Mouse (Mus musculus): ENCODE data around the gene 2810408A11Rik. TPM values are rescaled to one million over a fixed set of nuclear protein-coding genes. Genes with fewer than 3 reads are reported as not detected.

The 2810408A11Rik gene
- total RNA-seq (2023; ENCODE audit: inconsistent age), result 2.1 to 2.7 TPM (median 2.3 TPM) in 4 replicates

GRCm38 (mm10) chr11:69900471-69901405 is at the start of gene 2810408A11Rik, which contains the start of gene Neurl4:
Gene 2810408A11Rik (minus strand): TSS chr11:69900987.
Gene Neurl4 (plus strand): TSS chr11:69901072.

DNA sequence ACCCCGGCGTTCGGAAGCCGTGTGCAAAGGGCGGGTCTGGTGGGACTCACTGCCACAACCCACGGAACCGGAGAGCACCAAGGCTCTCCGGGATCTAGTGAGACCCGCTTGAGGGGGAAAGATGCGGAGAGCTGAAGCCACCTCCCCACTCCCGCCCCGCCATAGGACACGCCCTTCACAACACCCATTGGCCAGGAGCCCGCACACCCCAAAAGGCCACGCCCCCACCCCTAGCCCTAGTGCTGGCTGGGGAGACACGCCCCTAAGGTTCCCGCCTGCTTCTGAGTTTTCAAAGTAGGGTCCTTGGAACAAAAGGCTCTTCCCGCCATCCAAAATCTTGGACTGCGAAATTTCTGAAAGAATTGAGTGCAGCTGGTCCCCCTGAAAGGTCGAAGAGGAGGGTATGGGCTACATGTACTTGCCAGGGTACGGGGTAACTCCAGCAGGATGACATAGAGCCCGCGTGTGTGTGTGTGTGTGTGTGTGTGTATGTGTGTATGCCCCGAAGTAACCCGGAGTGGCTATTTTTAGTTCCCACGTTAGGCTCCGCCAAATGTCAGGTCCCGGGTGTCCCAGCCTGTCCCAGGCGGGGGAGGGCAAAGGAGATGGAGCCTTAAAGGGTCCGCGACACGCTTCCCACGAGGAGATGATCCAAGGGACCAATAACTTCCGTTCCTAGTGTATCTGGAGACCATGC is 47.4 kb upstream of the 2810408A11Rik start, which contains the start of gene Slc2a4:
Slc2a4 (minus strand) TSS at position 123 of the 697 bp plus-strand sequence.

GRCm38 (mm10) chr11:69935137-69935879 is 34.5 kb upstream of the 2810408A11Rik start, which contains the start of gene Ybx2:
Gene Ybx2 (plus strand): TSS chr11:69935796.

GRCm38 (mm10) chr11:69921114-69922011 is 20.6 kb upstream of the 2810408A11Rik start, which contains the start of gene Eif5a:
Gene Eif5a (minus strand): TSS chr11:69921958.

GRCm38 (mm10) chr11:69913554-69914371 is 13.0 kb upstream of the 2810408A11Rik start, which contains the start of gene Gps2:
Gene Gps2 (plus strand): TSS chr11:69913888.

GRCm38 (mm10) chr11:69895291-69895690 is 5.5 kb downstream of the 2810408A11Rik start, which contains the start of gene Acap1:
Gene Acap1 (minus strand): TSS chr11:69895539.

DNA sequence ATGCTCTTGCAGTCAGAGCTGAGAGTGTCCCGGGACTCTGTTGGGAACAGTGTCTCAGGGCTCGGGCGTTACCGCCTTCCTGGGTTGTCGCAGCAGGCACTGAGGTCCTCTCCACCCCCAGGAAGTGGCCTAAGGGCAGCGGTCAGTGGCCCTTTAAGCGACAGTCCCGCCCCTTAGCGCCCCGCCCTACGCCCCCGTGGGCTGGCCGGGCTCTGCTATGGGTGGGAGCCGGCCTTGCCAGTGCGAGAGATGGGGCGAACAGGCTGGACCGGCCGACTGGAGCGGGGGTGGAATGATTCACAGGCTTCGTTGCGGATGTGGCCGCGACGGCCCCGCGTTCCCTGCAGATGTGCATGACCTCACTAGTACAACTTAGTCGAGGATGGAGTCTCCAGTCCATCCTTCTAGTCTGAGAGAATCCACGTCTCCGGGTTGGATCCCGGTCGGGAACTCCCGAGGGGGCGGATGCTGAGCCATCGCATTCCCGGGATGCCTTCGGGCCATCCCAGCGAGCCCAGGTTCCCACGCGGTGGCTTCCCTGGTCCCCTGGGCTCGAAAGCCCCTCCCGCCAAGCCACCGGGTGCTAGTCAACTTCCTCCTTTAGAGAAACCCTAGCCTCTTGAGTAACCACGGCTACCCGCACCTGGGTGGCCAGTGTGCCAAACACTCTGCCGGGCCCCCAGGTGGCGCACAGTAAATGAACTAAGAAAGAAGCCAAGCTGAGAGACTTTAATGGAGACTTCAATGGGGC is 19.8 kb downstream of the 2810408A11Rik start, which contains the start of gene Kctd11:
Kctd11 (minus strand) TSS at position 554 of the 751 bp plus-strand sequence.

GRCm38 (mm10) chr11:69877878-69878277 is 22.9 kb downstream of the 2810408A11Rik start, which contains the start of gene Tmem95:
Gene Tmem95 (minus strand): TSS chr11:69878018.

GRCm38 (mm10) chr11:69858113-69858998 is 42.4 kb downstream of the 2810408A11Rik start, which contains the start of gene Tnk1:
Gene Tnk1 (minus strand): TSS chr11:69858730.

Other genes starting within 250 kb of the 2810408A11Rik start
- gene Sox15, start 245.7 kb downstream of the 2810408A11Rik start, total RNA-seq (2023; ENCODE audit: inconsistent age), result 0.84 TPM in 1 of 4 replicates, not detected in the others
- 58.0 to 71.6 TPM (median 63.0 TPM) in 4 replicates for gene Mpdu1, start 238.3 kb downstream of the 2810408A11Rik start, total RNA-seq (2023; ENCODE audit: inconsistent age)
- 11.8 to 14.7 TPM (median 12.5 TPM) in 4 replicates for gene Cd68, start 234.8 kb downstream of the 2810408A11Rik start, total RNA-seq (2023; ENCODE audit: inconsistent age)
- gene Eif4a1, start 228.6 kb downstream of the 2810408A11Rik start, total RNA-seq (2023; ENCODE audit: inconsistent age), result 670 to 697 TPM (median 692 TPM) in 4 replicates
- 108 to 153 TPM (median 136 TPM) in 4 replicates for gene Senp3, start 218.9 kb downstream of the 2810408A11Rik start, total RNA-seq (2023; ENCODE audit: inconsistent age)
- gene Tnfsf13, start 215.2 kb downstream of the 2810408A11Rik start, total RNA-seq (2023; ENCODE audit: inconsistent age), result 0.32 TPM in 1 of 4 replicates, not detected in the others
- gene Tnfsf12, start 205.1 kb downstream of the 2810408A11Rik start, total RNA-seq (2023; ENCODE audit: inconsistent age), result 0.51 TPM in 1 of 4 replicates, not detected in the others
- 0.45 to 0.78 TPM in 2 of 4 replicates, not detected in the others for gene Tnfsfm13, start 204.9 kb downstream of the 2810408A11Rik start, total RNA-seq (2023; ENCODE audit: inconsistent age)
- gene Polr2a, start 142.3 kb downstream of the 2810408A11Rik start, total RNA-seq (2023; ENCODE audit: inconsistent age), result 231 to 244 TPM (median 242 TPM) in 4 replicates
- gene Slc35g3, start 139.0 kb downstream of the 2810408A11Rik start, total RNA-seq (2023; ENCODE audit: inconsistent age), result not detected in 4 replicates
- 52.3 to 57.6 TPM (median 54.5 TPM) in 4 replicates for gene Zbtb4, start 135.1 kb downstream of the 2810408A11Rik start, total RNA-seq (2023; ENCODE audit: inconsistent age)
- gene Chrnb1, start 105.0 kb downstream of the 2810408A11Rik start, total RNA-seq (2023; ENCODE audit: inconsistent age), result 8.3 to 11.3 TPM (median 10.1 TPM) in 4 replicates
- 0.16 to 0.27 TPM in 2 of 4 replicates, not detected in the others for gene Fgf11, start 99.1 kb downstream of the 2810408A11Rik start, total RNA-seq (2023; ENCODE audit: inconsistent age)
- gene Tmem102, start 95.4 kb downstream of the 2810408A11Rik start, total RNA-seq (2023; ENCODE audit: inconsistent age), result not detected in 4 replicates
- gene Gm39566, start 85.7 kb downstream of the 2810408A11Rik start, total RNA-seq (2023; ENCODE audit: inconsistent age), result not detected in 4 replicates
- not detected in 4 replicates for gene Spem2, start 82.5 kb downstream of the 2810408A11Rik start, total RNA-seq (2023; ENCODE audit: inconsistent age)
- gene Spem1, start 78.8 kb downstream of the 2810408A11Rik start, total RNA-seq (2023; ENCODE audit: inconsistent age), result not detected in 4 replicates
- 0.24 to 1.3 TPM (median 0.59 TPM) in 4 replicates for gene Nlgn2, start 63.2 kb downstream of the 2810408A11Rik start, total RNA-seq (2023; ENCODE audit: inconsistent age)
- 30.9 to 38.6 TPM (median 37.0 TPM) in 4 replicates for gene Tmem256, start 62.5 kb downstream of the 2810408A11Rik start, total RNA-seq (2023; ENCODE audit: inconsistent age)
- 9.8 to 13.0 TPM (median 11.5 TPM) in 4 replicates for gene Plscr3, start 54.6 kb downstream of the 2810408A11Rik start, total RNA-seq (2023; ENCODE audit: inconsistent age)
- gene Tnk1, start 42.3 kb downstream of the 2810408A11Rik start, total RNA-seq (2023; ENCODE audit: inconsistent age), result not detected in 4 replicates
- not detected in 4 replicates for gene Tmem95, start 23.0 kb downstream of the 2810408A11Rik start, total RNA-seq (2023; ENCODE audit: inconsistent age)
- 1.8 to 2.3 TPM (median 2.0 TPM) in 4 replicates for gene Kctd11, start 19.6 kb downstream of the 2810408A11Rik start, total RNA-seq (2023; ENCODE audit: inconsistent age)
- gene Acap1, start 5.4 kb downstream of the 2810408A11Rik start, total RNA-seq (2023; ENCODE audit: inconsistent age), result 477 to 556 TPM (median 497 TPM) in 4 replicates
- 55.7 to 74.4 TPM (median 62.8 TPM) in 4 replicates for gene Neurl4, start 85 bp upstream of the 2810408A11Rik start, total RNA-seq (2023; ENCODE audit: inconsistent age)
- 138 to 159 TPM (median 142 TPM) in 4 replicates for gene Gps2, start 12.9 kb upstream of the 2810408A11Rik start, total RNA-seq (2023; ENCODE audit: inconsistent age)
- gene Eif5a, start 21.0 kb upstream of the 2810408A11Rik start, total RNA-seq (2023; ENCODE audit: inconsistent age), result 362 to 387 TPM (median 377 TPM) in 4 replicates
- not detected in 4 replicates for gene Ybx2, start 34.8 kb upstream of the 2810408A11Rik start, total RNA-seq (2023; ENCODE audit: inconsistent age)
- gene Slc2a4, start 47.2 kb upstream of the 2810408A11Rik start, total RNA-seq (2023; ENCODE audit: inconsistent age), result not detected in 4 replicates
- gene Cldn7, start 63.8 kb upstream of the 2810408A11Rik start, total RNA-seq (2023; ENCODE audit: inconsistent age), result not detected in 4 replicates
- gene Ctdnep1, start 80.2 kb upstream of the 2810408A11Rik start, total RNA-seq (2023; ENCODE audit: inconsistent age), result 103 to 123 TPM (median 108 TPM) in 4 replicates
- 34.4 to 62.8 TPM (median 46.7 TPM) in 4 replicates for gene Elp5, start 81.5 kb upstream of the 2810408A11Rik start, total RNA-seq (2023; ENCODE audit: inconsistent age)
- gene Gabarap, start 90.2 kb upstream of the 2810408A11Rik start, total RNA-seq (2023; ENCODE audit: inconsistent age), result 311 to 355 TPM (median 331 TPM) in 4 replicates
- gene Phf23, start 94.8 kb upstream of the 2810408A11Rik start, total RNA-seq (2023; ENCODE audit: inconsistent age), result 52.7 to 62.9 TPM (median 56.6 TPM) in 4 replicates
- 48.4 to 53.5 TPM (median 51.0 TPM) in 4 replicates for gene Dvl2, start 99.6 kb upstream of the 2810408A11Rik start, total RNA-seq (2023; ENCODE audit: inconsistent age)
- gene Acadvl, start 114.4 kb upstream of the 2810408A11Rik start, total RNA-seq (2023; ENCODE audit: inconsistent age), result 53.0 to 60.7 TPM (median 59.3 TPM) in 4 replicates
- gene Dlg4, start 116.0 kb upstream of the 2810408A11Rik start, total RNA-seq (2023; ENCODE audit: inconsistent age), result 3.5 to 5.4 TPM (median 4.2 TPM) in 4 replicates
- gene Asgr1, start 153.1 kb upstream of the 2810408A11Rik start, total RNA-seq (2023; ENCODE audit: inconsistent age), result not detected in 4 replicates
- gene Asgr2, start 191.7 kb upstream of the 2810408A11Rik start, total RNA-seq (2023; ENCODE audit: inconsistent age), result not detected in 4 replicates
- gene Mgl2, start 229.3 kb upstream of the 2810408A11Rik start, total RNA-seq (2023; ENCODE audit: inconsistent age), result not detected in 4 replicates

Measured in B cell, adult (primary cell).